Mouse (Mus musculus): ENCODE measurements around the gene Tent4a. TPM values are rescaled to one million over a fixed set of nuclear protein-coding genes. Genes with fewer than 3 reads are reported as not detected.

Gene Tent4a
- polyA plus RNA-seq (2017; shearing (Covaris generic)): 1.8 TPM

GRCm38 (mm10) chr13:69534334-69534653 is at the start of gene Tent4a:
Gene Tent4a, minus strand, starts transcription at chr13:69534617.

GRCm38 (mm10) chr13:69533405-69534333 is 748 bp downstream of the Tent4a start, which contains the start of gene Nsun2:
Gene Nsun2, plus strand, starts transcription at chr13:69533746.

Other genes with a start within 250 kb of the Tent4a start
- 26.8 TPM for gene Nsun2, start 871 bp downstream of the Tent4a start, polyA plus RNA-seq (2017; shearing (Covaris generic))
- 1.2 TPM for gene Srd5a1, start 76.8 kb upstream of the Tent4a start, polyA plus RNA-seq (2017; shearing (Covaris generic))
- not detected for gene Ube2ql1, start 205.3 kb upstream of the Tent4a start, polyA plus RNA-seq (2017; shearing (Covaris generic))

Measured in CD4-positive, CD25-positive, alpha-beta regulatory T cell, adult 9 weeks (primary cell).